Mouse (Mus musculus): ENCODE measurements at regions not wholly inside any gene's neighbourhood (a gene's known extent, or its start where the extent isn't known, plus 50 kb on each side); places are given as distances from the start of the nearest gene placed in this dataset.

DNA sequence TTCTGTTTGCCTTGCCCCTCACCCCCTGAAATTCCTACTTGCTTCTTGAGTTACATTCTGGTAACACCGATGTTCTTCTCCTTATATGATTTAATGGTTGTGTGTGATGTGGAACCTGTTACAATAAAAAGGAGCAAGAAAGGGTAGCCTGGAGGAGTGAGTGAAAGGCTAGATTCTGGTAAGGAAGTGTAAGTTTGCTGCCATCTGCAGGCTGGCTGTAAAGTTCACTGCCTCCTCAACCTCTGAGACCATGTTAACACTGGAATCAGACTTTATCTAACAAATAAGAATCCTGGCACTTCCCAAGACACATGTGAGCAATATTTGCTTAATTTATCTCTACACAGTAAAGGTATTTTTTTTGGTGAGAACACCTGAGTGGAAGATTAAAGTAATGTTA is 980.9 kb downstream of the Galc start:
- Histone ChIP-seq H3K4me2 (replicated peaks) (no peak overlapping the region), H3K9me3 (replicated peaks) (no peaks in the 10 kb centered on the region), H3K27me3 (no peaks in the 10 kb centered on the region), H3K9ac (no peak overlapping the region), H3K4me1 (no peaks in the 10 kb centered on the region), H3K36me3 (no peaks in the 10 kb centered on the region), H3K4me3 (no peak overlapping the region), H3K27ac (no peak overlapping the region)
- WGBS, result 68% methylated on average over 1 of the region's 1 CpGs
- no peak for ATAC-seq (ENCODE audit: low FRiP score)

Data from hindbrain, embryonic 12.5 days (tissue).